Mouse (Mus musculus) urinary bladder, adult 2 months (tissue): ENCODE data around the gene Dedd. TPM values are rescaled to one million over a fixed set of nuclear protein-coding genes. Genes with fewer than 3 reads are reported as not detected.
"Not testable (repeated sequence)": the region's sequence is repeated elsewhere in the genome, so short reads cannot be mapped to it uniquely, and the experiment has no call there.

ENCODE experiments used
- DNase-seq: peaks from one replicate; pipeline ENCODE4 v3.0.0; 2022; ENCODE audit warnings: low spot score
- polyA plus RNA-seq: library from polyadenylated mRNA; depleted of rRNA; stranded (reverse); fragments of >200 nt; gene quantifications from 2 replicates; pipeline ENCODE4 v1.2.3, GENCODE M21; 2012; rRNA removed

Dedd gene
- polyA plus RNA-seq, result 50.0 and 53.0 TPM in 2 replicates

DNA sequence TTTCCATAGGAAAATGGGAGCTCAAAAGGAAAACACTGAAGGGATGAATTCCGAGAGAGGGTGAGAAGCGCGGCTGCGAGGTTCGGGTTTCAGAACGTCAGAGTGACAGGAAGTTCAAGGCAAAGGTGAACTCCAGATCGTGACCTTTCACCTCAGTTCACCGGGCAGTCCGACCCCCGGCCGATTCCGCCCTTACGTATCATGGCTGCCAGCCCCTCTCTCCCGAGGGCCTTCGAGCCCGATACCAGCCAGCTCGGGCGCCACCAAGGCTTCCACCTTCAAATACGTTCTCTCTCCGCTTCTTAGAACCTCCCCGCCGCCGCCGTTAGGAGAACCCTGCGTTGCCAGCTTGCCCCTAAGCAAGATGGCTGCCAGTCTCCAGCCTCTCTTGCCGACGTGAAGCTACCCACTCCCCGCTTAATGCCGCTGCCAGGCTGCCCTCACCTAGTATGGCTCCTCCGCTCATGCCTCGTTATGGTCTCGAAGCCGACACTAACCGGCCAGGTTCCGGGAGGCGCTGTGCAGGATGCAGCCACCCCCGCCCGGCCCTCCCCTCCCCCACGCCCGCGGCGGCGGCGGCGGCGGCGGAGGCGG is at the start of gene Dedd:
TSS of gene Dedd (plus strand) at position 307 of the 594 bp plus-strand sequence.
- peak; percentile 89 for DNase-seq

DNA sequence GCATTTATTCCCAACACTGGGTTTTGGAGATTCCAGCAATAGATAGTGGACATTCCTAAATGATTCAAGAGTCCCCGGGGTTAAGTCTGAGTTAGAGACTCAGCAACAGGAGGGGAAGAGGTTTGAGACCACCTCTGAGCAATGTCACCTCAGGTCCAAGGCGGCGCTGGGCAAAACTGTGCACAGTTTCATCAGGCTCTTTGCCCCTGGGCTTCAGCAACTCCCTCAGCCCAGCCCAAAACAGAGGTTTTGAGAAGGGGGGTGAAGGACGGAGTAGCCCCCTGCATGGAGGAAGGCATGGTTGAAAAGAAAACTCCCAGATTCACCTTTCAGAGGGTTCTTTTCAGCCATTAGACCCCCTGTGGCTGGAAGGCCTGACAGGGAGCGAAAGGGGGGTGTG is 49.2 kb upstream of the Dedd start:
- no peak for DNase-seq

DNA sequence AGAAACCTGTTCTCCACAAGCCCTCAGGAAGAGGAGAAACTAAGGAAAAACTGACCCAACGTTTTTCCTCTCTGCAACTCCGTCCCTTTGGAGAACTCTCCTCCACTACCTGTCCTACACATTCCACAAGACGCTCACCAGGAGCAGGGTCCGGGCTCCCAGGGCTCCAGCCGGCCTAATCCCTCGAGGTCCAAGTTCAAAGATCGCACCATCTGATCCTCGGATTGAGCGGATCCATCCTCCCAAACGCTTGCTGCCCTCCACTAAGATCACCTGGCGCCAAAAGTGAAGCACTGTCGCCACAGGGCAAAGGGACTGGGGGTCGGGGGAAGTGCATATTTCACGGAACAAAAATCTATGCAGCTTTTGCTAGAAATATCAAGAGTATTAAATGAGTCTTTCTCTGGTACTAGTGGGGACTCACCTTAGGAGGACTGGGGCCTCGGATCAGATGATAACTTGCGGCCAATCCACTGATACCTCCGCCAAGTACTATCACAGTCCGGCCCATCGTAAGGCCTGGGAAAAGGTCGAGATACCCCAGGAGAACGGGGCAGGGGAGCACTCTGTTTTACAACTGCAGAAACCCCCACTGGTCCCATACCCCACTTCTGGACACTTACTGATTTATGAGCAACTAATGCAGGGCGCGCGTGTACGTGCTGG is 48.6 kb upstream of the Dedd start:
- peak; percentile 23 for DNase-seq

DNA sequence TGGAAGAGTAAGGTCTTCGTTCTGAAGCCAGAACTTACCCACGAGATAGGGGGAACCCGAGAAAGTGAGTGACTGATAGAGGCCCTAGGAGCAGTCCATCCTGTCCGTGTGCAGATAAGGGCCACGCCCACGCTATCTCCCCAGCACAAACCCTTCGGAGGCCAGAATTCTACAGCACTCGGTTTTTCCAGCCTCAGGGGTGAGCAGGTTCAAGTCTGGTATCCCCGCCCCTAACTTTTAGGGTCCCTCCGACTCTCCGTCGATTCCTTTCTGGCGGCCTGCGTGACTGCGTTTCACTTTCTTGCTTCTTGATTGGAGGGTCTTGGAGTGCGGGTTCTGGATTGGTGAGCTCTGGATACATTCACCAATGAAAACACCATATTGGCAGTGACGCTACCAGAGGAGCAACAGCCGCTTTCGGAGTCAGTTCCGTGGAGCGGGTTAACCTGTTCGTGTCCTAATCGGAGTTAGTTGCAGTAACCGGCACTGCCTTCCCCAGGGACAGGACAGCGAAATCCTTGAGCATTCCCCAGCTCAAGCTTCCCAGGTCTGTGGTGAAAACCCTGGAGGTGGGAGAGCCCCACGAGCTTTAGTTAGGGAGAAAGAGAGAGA is 47.9 kb upstream of the Dedd start, which contains the start of gene Ppox:
TSS of gene Ppox (minus strand) at position 271 of the 612 bp plus-strand sequence.
- DNase-seq, result peak; percentile 78

DNA sequence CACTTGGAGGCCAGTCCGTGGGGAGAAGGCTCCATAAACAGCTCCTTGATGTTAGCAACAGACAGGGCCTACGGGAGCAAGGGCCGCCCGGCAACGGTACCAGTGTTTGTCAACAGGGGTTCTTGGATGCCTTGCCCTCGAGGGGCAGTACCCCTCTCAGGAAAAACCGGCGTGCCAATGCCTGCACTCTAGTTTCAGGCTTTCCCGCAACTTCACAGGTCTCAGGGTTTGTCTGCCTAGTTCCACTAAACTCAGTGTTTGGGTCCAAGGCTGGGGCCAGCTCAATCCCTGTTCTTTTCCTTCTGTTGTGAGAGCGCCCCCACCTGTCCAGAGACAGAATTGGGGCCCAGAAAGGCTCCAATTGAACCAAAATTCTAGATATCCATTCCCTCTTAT is 47.4 kb upstream of the Dedd start:
- no peak for DNase-seq

DNA sequence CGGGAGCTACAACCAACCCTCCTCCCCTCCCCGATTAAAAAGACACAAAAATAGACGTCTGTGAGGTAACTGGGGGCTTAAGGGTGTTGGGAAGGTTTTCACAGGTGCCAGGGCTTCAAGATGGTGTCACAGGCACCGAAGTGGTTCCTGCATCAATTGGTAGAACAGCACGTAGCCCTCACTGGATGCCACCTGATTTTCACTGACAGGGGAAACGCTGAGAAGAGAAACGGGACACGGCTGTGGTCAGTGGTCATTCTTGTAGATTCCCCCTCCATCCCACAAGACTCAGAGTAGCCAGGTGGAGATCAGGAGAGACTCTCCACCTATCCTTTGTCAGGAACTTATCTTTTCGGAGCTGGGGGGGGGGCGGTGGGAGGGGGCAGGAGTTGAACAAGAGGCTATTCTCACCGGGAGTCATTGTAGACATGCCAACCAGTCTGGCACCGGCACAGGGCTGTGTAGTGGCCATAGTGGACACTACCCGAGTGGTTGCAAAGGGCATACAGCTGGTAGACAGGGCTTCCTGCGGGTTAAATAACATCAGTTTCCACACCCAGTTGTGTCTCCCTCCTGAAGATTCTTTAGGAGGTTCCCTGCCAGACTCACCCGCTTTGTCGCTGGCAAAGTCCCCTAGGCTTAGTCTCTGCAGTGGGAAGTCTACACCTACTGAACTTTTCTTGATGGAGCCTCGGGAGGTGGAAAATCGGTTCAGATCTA is 46.7 kb upstream of the Dedd start:
- no peak for DNase-seq

DNA sequence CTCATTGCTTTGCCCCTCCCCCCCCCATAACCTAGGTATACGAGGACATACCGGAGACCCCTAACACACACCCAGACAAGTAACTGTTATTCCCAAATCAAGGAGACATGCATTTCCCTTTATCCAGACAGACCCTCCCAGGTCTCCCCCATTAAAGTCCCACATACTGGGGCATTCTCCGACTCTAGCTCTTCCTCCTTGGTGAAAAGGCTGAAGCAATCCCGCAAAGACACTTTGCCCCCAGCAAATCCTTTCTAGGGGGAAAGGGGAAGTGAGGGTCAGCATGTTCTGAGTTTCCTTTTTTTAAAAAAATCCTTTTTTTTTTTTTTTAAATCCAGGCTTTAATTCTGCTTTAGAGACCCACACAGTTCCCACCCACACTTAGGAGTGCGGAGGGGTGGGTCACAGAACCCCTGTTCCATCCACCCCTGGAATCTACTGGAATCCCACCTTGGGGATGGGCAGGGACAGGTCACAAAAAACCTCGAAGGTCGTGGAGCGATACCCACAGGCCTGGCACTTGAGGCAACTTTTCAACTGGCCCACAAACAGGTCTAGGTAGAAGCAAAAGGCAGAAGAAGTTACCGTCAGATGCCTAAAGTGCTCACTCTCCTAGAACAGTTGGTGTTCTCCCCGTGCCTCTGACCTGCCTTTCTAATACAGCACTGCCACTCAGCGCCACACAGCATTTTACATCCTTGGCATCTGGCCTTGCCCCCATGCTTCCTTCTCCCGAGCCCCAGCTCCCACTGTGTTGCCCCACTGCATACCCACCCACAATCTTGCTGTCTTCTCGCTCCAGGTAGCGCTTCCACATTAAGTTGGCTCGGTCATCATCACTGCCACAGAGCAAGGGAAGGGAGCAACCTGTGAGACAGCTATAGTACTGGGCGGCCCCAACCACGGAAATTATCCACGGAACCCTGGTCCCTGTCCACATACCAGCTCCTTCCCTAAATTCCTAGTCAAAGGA is 45.5 kb upstream of the Dedd start:
- no peak for DNase-seq

DNA sequence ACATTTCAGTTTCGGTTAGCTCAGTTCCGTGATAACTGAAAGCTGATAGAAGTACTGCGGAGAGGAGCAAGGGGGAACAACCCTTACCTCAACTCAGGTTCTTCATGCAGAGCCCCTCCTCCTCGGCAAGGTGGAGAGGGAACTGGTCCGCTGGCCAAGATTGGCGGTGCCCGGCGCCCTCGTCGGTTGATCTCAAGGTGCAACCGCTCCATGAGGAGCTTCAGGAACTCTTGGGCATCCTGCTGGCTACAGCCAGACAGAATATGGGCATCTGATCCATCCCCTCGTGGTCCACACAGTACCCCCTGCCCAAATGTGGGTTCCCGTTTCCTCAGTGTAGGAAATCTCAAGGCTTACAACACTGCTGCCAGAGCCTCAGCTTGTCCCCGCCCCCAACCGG is 44.5 kb upstream of the Dedd start:
- DNase-seq, result no peak

DNA sequence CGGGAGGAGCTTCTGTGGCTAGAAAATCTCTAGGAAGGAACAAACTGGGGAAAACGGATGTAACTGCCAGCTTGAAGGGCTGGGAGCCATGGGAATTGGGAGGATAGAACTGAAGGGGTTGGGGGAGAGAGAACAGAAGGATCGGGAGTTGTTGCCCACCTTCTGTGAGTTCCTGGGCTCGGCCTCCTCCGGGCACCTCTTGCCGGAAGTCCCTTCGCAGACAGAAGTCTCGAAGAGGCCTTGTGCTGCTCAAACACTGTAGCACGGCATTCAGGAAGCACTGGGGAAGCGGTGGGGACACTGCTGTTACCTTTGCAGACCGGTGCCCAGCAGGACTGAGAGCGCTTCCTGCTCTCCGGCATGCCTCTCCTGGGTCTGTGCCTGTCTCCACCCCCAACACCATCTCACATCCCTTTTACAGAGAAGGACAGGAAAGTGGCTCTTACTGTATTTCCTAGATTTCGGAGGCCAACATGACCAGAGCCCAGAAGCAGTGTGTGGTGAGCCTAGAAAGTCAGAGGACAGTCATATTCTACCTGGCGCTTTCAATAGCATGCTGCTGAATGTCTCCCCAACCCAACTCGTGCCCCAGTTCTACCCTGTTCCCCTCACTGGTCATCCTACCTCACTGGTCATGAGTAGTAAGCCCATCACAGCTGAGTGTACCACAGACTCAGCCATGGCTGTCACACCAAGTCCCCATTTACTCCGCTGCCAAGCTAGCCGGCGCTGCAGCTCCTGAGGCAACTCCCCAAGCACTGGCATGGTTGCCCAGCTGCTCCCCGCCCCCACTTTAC is 43.7 kb upstream of the Dedd start:
- no peak for DNase-seq

DNA sequence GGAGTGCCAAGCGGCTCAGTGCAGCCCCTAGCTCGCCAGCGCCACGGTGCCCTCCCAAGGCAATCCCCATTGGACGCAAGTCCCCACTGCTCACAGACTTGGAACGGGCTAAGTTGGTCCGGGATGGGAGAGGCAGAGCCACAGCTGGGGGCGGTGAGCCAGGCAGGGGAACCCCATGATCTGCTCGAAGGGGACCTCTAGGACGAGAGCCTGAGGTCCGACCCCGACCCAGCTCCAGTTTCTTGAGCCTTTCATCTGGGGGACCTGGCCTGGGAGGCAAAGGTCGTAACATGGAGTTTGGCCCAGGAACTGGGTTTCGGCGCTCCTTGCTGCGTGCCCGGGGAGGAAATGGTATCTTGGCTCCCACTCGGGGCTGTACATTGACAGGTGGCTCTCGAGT is 42.4 kb upstream of the Dedd start:
- DNase-seq, result no peak

DNA sequence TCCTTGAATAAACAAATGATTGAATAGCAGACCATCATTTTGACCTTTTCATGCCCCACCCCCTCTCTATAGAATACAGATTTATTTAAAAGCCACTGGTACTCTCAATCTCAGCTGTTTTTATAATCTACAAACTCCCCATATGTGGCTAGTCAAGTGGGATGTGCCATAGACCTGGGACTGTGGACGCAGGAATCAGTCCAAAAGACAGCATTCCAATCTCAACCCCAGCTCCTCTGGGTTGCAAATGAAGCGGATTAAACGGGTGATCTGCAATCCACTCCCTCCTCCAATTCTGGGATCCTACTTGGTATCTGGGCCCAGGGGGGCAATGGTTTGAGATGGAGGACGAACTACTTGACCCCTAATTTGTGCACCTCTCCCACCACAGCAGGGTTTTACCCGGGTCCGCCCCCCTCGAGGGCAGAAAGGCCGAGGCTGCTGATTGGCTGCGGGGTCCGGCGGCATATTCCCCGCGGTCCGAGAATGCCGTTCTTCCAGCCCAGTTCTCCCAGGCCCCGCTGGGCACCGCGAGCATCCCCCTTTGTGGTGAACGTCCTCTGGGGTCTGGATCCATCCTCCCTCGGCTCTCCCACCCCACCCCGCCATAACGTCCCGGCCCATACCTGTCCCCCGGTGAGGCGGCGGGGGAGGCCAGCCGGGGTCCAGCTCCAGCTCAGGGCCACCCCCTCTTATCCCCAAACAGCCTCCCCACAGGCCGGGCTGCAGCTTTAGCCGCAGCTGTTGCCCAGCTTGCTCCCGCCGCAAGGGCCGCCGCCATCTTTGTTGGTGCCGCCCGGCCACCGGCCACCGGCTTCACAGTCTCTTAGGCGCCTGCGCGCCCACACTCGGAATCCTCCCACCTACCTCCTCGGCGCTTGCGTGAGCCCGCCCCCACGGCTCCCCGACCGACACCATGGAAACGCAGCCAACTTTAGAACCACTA is 41.5 kb upstream of the Dedd start, which contains the start of gene Usp21:
TSS of gene Usp21 (minus strand) at position 856 of the 946 bp plus-strand sequence.
- peak; percentile 87 for DNase-seq

DNA sequence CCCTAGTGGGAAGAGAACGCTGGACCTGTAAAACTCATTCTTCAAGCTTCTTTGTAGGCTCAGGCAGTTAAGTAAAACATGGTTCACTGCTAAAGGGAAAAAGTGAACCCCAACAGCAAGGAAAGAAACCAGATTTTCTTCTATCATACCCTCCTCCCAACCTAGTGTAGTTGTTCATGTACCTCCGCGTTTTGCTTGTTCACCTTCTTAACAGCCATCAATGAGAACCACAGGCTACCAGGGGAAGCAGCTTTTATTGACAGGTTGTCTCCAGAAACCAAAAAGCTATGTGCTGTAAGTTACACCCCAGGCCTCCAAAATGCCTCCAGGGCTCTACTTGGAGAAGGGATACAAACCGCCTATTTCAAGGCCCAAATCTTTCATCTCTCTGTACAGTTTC is 40.6 kb upstream of the Dedd start:
- DNase-seq, result no peak

DNA sequence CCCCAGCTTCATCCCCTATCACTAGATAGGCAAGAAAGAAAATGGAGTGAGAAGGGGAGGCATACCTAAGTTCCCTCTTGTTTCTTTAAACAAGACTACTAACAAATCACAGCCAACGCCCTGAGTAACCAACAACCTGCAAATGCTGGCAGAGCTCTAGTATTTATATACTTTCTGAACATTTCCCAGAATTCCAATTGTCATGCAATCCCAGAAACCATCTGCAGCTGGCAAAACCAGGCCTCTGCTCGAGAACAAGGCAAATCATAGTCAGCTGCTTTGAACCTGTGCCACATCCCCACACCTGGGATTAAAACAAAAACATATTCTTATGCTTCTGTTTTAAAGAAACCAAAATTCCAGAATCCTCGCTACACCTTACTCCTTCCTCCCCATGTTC is 35.6 kb upstream of the Dedd start:
- no peak for DNase-seq

DNA sequence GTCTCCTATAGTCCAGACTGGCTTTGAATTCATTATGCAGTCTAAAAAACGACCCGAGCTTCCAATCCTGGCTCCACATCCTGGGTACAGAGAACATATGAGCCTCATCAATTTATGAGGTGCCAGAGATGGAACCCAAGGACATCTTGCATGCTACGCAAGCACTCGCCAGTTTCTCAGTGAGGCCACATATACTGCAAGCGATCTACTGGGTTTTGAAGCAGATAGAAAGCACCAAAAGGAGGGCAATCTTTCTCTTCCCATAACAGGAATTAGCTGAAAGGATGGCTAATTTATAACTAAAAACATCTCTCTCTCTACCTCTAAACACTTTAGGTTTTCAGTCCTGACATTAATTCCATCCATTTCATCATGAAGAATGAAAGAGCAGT is 35.0 kb upstream of the Dedd start:
- DNase-seq, result no peak

DNA sequence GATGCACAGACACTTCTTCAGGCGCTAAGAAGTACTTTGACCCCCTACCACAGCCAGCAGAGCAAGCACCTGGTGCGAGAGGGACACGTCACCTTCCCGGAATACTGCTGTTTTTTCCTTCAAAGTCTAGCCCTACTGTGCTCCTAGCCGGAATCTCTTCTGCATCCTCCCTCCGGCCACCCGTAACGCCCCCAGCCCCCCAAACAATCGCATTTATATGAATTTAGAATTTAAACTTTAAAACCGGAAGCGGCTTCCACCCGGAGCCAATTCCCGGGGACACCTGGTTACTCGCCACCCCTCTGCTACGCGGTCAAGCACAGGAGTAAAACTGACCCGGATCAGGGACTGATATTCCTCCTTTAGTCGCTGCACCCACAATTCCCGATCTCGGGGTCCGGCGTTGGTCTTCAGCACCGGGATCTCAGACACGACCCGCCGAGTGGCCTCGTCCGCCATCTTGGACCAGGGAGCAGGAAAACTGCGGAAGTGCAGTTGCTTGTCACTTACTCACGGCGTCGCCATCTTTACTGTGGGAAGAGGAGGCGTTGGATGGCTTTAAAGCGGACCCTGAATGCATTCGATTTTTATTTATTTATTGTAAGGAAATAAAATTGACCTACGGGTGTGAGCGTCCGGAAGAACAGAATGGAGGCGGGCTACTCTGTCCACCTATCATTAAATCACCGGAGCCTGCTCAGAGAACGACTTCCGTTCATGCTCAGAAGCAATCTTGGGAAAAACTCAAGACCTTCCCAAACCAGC is 34.5 kb upstream of the Dedd start, which contains the start of gene Ufc1:
TSS of gene Ufc1 (minus strand) at position 727 of the 765 bp plus-strand sequence.
- peak; percentile 78 for DNase-seq

DNA sequence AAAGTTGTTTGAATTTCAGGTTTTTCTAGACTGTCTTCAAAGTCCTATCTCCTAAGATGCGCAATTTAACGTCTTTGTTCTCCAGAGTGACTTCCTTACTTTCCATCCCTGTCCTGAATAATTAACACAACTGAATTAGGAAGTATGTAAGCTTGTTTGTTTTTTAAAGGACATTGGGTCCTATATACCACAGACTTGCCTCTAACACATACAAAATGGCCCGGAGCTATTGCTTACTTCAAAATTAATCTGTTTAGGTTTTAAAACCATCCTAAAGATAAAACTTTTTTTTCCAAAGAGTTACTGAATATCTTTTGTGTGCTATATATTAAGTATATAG is 33.9 kb upstream of the Dedd start:
- no peak for DNase-seq

DNA sequence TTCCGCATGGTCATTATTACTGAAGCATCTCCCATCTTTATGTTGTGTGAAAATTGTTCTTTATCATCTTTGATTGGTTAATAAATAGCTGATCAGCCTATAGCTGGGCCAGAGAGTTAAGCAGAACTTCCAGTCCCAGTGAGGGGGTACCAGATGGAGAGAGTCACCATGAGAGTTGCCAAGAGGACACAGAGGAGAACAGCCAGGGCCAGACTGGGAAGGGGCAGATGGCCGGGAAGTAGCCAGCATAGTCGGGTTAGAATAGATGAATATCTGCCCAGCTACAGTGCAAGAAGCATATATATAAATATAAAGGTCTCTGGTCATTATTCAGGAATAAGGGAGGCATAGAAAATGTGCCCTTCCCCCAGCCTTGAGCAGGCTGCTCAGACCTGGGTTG is 30.7 kb upstream of the Dedd start:
- no peak for DNase-seq

DNA sequence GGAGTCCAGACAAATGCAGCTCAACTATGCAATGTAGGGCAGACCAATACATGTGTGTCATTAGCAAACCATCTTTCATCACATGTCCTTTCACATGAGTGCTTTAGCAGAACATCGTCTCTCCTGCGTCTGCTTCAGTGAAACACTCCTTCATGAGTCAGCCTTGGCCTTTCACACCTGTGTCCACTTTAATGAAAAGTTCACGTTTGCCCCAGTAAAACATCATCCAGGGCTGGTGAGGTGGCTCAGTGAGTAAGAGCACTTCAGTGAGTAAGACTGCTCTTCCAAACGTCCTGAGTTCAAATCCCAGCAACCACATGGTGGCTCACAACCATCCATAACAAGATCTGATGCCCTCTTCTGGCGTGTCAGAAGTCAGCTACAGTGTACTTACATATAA is 22.8 kb upstream of the Dedd start:
- not testable (repeated sequence) for DNase-seq

DNA sequence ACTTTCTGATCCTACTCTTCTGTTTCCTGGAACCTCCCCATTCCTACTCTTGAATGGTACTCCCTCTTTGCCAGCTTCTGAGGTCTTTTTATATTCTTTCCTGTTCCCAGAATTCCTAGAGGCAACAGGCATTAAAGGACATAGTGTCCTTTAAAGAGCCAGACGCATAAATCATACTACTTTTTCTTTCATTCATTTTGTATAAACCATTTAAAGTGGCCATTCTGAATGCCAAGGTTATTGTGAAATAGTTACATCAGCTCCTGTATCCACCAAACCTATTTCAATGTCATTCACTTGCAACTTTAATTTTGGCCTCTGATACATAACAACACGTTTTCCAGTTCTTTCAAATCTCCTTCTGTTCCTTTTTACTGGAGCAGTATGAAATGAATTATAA is 19.6 kb upstream of the Dedd start:
- DNase-seq, result no peak
